Mouse (Mus musculus): ENCODE measurements around the gene Capn15. TPM values are rescaled to one million over a fixed set of nuclear protein-coding genes. Genes with fewer than 3 reads are reported as not detected.

Capn15 gene
- polyA plus RNA-seq, 1 experiment from 2014 or later = 21.1 TPM

DNA sequence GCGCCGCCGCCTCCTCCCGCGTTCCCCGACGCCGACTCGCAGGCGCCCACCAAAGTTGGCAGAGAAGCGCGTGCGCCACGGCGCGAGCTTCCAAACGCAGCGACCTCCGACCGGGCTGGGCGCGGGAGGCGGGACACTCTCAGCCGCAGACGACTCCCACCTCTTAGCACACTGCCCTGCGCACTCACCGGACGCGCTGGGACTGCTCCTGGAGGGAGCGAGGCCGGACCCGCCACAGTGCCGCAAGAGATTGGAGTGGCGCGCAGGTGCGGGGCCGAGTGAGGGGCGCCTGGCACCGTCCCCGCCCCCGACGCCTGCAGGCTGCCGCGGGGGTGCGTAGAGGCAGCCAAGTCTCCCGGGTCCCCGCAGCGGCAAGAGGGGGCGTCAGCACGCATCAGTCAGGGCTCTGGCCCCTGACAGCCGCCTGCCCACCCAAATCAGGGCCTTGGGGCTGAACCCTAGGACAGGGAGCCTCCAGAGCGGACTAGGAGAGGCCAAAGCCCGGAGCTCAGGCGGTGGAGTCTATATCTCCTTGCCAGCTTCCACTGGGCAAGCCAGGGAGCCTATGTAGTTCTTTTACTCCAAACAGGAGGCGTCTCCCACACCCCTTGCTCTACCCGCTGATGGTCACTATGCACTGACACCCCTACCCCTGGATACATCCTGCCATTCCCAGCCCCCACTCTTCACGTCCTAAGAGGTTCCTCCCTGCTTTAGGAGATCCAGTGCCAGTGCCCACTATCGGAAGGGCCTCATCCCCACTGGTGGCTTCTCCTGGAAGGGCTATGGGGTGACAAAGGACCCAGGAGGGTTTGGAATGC is 33.6 kb downstream of the Capn15 start, which contains the start of gene A930017K11Rik:
Gene A930017K11Rik, minus strand, starts transcription at position 763 of the 821 bp plus-strand sequence.
- peak within 1 kb of the TSS; percentile 82 for H3K4me2 ChIP-seq (ENCODE audit: low read depth, low read length)
- ATAC-seq (ENCODE audit: low read depth) = peak; percentile 65; the same call in 1 of the 2 replicates
- H3K36me3 ChIP-seq (ENCODE audit: control insufficient read depth, insufficient read depth, low read length) = no peaks in the 10 kb centered on the region
- H3K4me3 ChIP-seq (ENCODE audit: low read length) = peak within 1 kb of the TSS; percentile 49
- no peaks in the 10 kb centered on the region for H3K9me3 ChIP-seq (ENCODE audit: control insufficient read depth, low read length)
- H3K4me1 ChIP-seq (replicated peaks; ENCODE audit: control insufficient read depth, insufficient read depth, low read length) = peaks cover 13% of the 10 kb centered on the region
- 1% methylated on average over 55 of the region's 58 CpGs for WGBS
- H3K9ac ChIP-seq (ENCODE audit: low read length) = peak within 1 kb of the TSS; percentile 60
- H3K27me3 ChIP-seq (ENCODE audit: control insufficient read depth, insufficient read depth, low read depth, low read length) = peaks cover 44% of the 10 kb centered on the region
- no peak within 1 kb of the TSS for H3K27ac ChIP-seq (ENCODE audit: low read length)

DNA sequence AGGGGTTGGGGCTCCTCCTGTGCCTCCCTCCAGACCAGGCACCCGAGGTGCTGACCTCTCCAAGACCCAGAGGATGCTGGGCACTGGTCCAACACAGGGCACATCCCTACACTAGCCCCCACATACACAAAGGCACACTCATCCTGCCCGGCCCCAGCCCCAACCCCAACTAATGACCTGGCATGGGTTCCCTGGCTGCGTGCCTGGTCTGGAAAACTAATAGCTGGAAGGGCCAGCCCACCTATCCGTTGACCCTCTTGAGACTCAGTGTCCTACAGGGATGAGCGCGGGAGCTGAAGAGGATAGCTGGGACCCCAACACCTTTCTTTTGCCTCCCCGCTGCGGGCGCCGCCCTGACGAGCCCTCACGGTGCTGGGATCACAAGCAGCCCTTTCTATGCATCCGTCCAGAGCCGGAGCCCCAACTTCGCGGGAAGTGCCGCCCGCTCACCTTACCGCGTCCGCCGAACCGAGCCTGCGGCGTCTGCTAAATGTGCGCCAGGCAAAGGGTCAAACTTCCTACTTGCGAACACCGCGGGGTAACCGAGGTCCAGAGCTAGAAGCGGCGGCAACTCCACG is 34.3 kb downstream of the Capn15 start:
- peak overlapping the region; percentile 6; the same call in 1 of the 2 replicates for H3K9ac ChIP-seq (ENCODE audit: low read length)
- peak overlapping the region; percentile 82 for H3K4me2 ChIP-seq (ENCODE audit: low read depth, low read length)
- H3K36me3 ChIP-seq (ENCODE audit: control insufficient read depth, insufficient read depth, low read length) = no peaks in the 10 kb centered on the region
- H3K4me3 ChIP-seq (ENCODE audit: low read length) = peak overlapping the region; percentile 49
- H3K27me3 ChIP-seq (ENCODE audit: control insufficient read depth, insufficient read depth, low read depth, low read length) = peaks cover 44% of the 10 kb centered on the region
- H3K9me3 ChIP-seq (ENCODE audit: control insufficient read depth, low read length) = no peaks in the 10 kb centered on the region
- ATAC-seq (ENCODE audit: low read depth) = peak; percentile 39; the same call in 1 of the 2 replicates
- under 1% methylated on average over 33 of the region's 33 CpGs for WGBS
- peaks cover 13% of the 10 kb centered on the region for H3K4me1 ChIP-seq (replicated peaks; ENCODE audit: control insufficient read depth, insufficient read depth, low read length)
- no peak overlapping the region for H3K27ac ChIP-seq (ENCODE audit: low read length)

DNA sequence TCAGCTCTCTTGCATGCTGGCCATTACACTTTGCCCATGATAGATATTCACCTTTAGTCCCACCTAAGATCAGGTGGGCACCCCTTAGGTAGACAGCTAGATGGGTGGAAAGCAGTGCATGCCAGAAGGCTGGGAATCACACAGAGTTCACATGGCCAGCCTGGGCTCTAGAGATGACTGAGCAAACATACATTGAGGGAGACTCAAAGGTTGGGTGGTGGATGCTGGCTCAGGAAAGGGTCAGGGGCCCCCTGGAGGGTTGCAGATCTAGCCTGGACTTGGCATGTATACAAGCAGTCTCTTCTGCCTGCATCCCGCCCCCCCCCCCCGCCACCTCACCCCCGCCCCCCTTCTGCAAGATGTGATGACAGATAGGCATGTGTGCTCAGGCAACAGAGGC is 34.9 kb downstream of the Capn15 start:
- peaks cover 44% of the 10 kb centered on the region for H3K27me3 ChIP-seq (ENCODE audit: control insufficient read depth, insufficient read depth, low read depth, low read length)
- H3K9ac ChIP-seq (ENCODE audit: low read length) = no peak overlapping the region
- H3K4me2 ChIP-seq (ENCODE audit: low read depth, low read length) = no peak overlapping the region
- no peak overlapping the region for H3K4me3 ChIP-seq (ENCODE audit: low read length)
- H3K27ac ChIP-seq (ENCODE audit: low read length) = no peak overlapping the region
- WGBS = 0% methylated on average over 1 of the region's 3 CpGs
- no peaks in the 10 kb centered on the region for H3K9me3 ChIP-seq (ENCODE audit: control insufficient read depth, low read length)
- ATAC-seq (ENCODE audit: low read depth) = no peak
- H3K36me3 ChIP-seq (ENCODE audit: control insufficient read depth, insufficient read depth, low read length) = no peaks in the 10 kb centered on the region
- H3K4me1 ChIP-seq (replicated peaks; ENCODE audit: control insufficient read depth, insufficient read depth, low read length) = peaks cover 13% of the 10 kb centered on the region

DNA sequence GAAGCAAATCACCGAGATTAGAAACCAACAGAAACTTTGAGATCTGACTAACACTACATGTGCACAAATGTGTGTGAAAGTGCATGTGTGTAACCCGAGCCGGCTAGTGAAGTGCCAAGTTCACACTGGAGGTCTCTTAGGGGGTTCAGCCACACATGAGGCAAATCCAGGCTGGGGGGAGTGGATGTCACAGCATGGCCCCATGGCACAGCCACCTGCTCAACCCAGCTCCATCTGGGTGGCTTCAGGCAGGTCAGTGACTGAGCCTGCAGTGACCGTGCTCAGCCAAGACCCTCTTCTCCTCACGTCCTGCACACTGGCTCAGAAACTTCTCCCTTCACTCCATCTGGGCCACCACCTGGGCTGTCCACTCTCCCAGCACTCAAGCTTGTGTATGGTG is 35.6 kb downstream of the Capn15 start:
- no peaks in the 10 kb centered on the region for H3K9me3 ChIP-seq (ENCODE audit: control insufficient read depth, low read length)
- H3K4me1 ChIP-seq (replicated peaks; ENCODE audit: control insufficient read depth, insufficient read depth, low read length) = peaks cover 13% of the 10 kb centered on the region
- WGBS = 57% methylated on average over 5 of the region's 5 CpGs
- peaks cover 44% of the 10 kb centered on the region for H3K27me3 ChIP-seq (ENCODE audit: control insufficient read depth, insufficient read depth, low read depth, low read length)
- no peak overlapping the region for H3K4me3 ChIP-seq (ENCODE audit: low read length)
- H3K27ac ChIP-seq (ENCODE audit: low read length) = no peak overlapping the region
- no peak overlapping the region for H3K4me2 ChIP-seq (ENCODE audit: low read depth, low read length)
- H3K9ac ChIP-seq (ENCODE audit: low read length) = no peak overlapping the region
- no peak for ATAC-seq (ENCODE audit: low read depth)
- H3K36me3 ChIP-seq (ENCODE audit: control insufficient read depth, insufficient read depth, low read length) = no peaks in the 10 kb centered on the region

GRCm38 (mm10) chr17:25948051-25948450 is 37.5 kb downstream of the Capn15 start:
- Histone ChIP-seq H3K4me2 (ENCODE audit: low read depth, low read length) (no peak overlapping the region), H3K36me3 (ENCODE audit: control insufficient read depth, insufficient read depth, low read length) (no peaks in the 10 kb centered on the region), H3K9ac (ENCODE audit: low read length) (no peak overlapping the region), H3K27me3 (ENCODE audit: control insufficient read depth, insufficient read depth, low read depth, low read length) (peaks cover 34% of the 10 kb centered on the region), H3K4me1 (replicated peaks; ENCODE audit: control insufficient read depth, insufficient read depth, low read length) (peaks cover 13% of the 10 kb centered on the region), H3K4me3 (ENCODE audit: low read length) (no peak overlapping the region), H3K27ac (ENCODE audit: low read length) (no peak overlapping the region), H3K9me3 (ENCODE audit: control insufficient read depth, low read length) (no peaks in the 10 kb centered on the region)
- 74% methylated on average over 8 of the region's 8 CpGs for WGBS
- no peak for ATAC-seq (ENCODE audit: low read depth)

DNA sequence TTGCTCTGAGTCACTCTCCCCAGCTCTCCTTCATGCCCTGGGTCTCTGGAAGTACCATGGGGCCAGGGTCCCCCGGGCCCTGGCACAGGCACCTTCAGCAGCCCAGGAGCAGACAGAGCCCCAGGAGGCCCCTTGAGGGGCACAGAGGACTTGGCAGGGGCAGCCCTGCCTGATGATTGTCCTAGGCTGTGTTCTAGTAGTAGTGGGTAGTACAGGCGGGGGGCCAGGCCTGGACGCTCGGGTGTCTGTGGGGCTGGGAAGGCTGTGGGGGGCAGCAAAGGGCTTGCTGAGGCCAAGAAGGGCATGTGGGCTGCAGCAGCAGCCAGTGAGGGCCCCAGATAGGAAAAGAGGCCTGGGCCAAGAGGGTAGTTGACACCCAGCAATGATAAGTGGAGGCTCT is 38.0 kb downstream of the Capn15 start:
- no peak overlapping the region for H3K4me2 ChIP-seq (ENCODE audit: low read depth, low read length)
- WGBS = 80% methylated on average over 4 of the region's 4 CpGs
- peaks cover 29% of the 10 kb centered on the region for H3K27me3 ChIP-seq (ENCODE audit: control insufficient read depth, insufficient read depth, low read depth, low read length)
- no peak for ATAC-seq (ENCODE audit: low read depth)
- no peak overlapping the region for H3K9ac ChIP-seq (ENCODE audit: low read length)
- no peaks in the 10 kb centered on the region for H3K9me3 ChIP-seq (ENCODE audit: control insufficient read depth, low read length)
- no peak overlapping the region for H3K4me3 ChIP-seq (ENCODE audit: low read length)
- no peak overlapping the region for H3K27ac ChIP-seq (ENCODE audit: low read length)
- H3K36me3 ChIP-seq (ENCODE audit: control insufficient read depth, insufficient read depth, low read length) = no peaks in the 10 kb centered on the region
- peaks cover 13% of the 10 kb centered on the region for H3K4me1 ChIP-seq (replicated peaks; ENCODE audit: control insufficient read depth, insufficient read depth, low read length)

GRCm38 (mm10) chr17:25946891-25947290 is 38.7 kb downstream of the Capn15 start:
- Histone ChIP-seq H3K4me3 (ENCODE audit: low read length) (no peak overlapping the region), H3K9me3 (ENCODE audit: control insufficient read depth, low read length) (no peaks in the 10 kb centered on the region), H3K4me2 (ENCODE audit: low read depth, low read length) (no peak overlapping the region), H3K36me3 (ENCODE audit: control insufficient read depth, insufficient read depth, low read length) (no peaks in the 10 kb centered on the region), H3K27ac (ENCODE audit: low read length) (no peak overlapping the region), H3K27me3 (ENCODE audit: control insufficient read depth, insufficient read depth, low read depth, low read length) (peaks cover 23% of the 10 kb centered on the region), H3K9ac (ENCODE audit: low read length) (no peak overlapping the region), H3K4me1 (replicated peaks; ENCODE audit: control insufficient read depth, insufficient read depth, low read length) (peaks cover 9% of the 10 kb centered on the region)
- no peak for ATAC-seq (ENCODE audit: low read depth)
- 80% methylated on average over 8 of the region's 8 CpGs for WGBS

GRCm38 (mm10) chr17:25946349-25946748 is 39.2 kb downstream of the Capn15 start:
- WGBS = 67% methylated on average over 7 of the region's 7 CpGs
- Histone ChIP-seq H3K36me3 (ENCODE audit: control insufficient read depth, insufficient read depth, low read length) (no peaks in the 10 kb centered on the region), H3K27me3 (ENCODE audit: control insufficient read depth, insufficient read depth, low read depth, low read length) (peaks cover 17% of the 10 kb centered on the region), H3K27ac (ENCODE audit: low read length) (no peak overlapping the region), H3K9ac (ENCODE audit: low read length) (no peak overlapping the region), H3K9me3 (ENCODE audit: control insufficient read depth, low read length) (no peaks in the 10 kb centered on the region), H3K4me1 (replicated peaks; ENCODE audit: control insufficient read depth, insufficient read depth, low read length) (peaks cover 5% of the 10 kb centered on the region), H3K4me2 (ENCODE audit: low read depth, low read length) (no peak overlapping the region), H3K4me3 (ENCODE audit: low read length) (no peak overlapping the region)
- no peak for ATAC-seq (ENCODE audit: low read depth)

- ATAC-seq (ENCODE audit: low read depth) = no peak
- 68% methylated on average over 9 of the region's 9 CpGs for WGBS
- no peak overlapping the region for H3K4me2 ChIP-seq (ENCODE audit: low read depth, low read length)
These were observed 40.0 kb downstream of the Capn15 start for GRCm38 (mm10) chr17:25945517-25946155.

More at GRCm38 (mm10) chr17:25945517-25946155, 40.0 kb downstream of the Capn15 start:
- peaks cover 10% of the 10 kb centered on the region for H3K27me3 ChIP-seq (ENCODE audit: control insufficient read depth, insufficient read depth, low read depth, low read length)
- H3K9ac ChIP-seq (ENCODE audit: low read length) = no peak overlapping the region
- H3K4me3 ChIP-seq (ENCODE audit: low read length) = no peak overlapping the region
- H3K4me1 ChIP-seq (replicated peaks; ENCODE audit: control insufficient read depth, insufficient read depth, low read length) = peaks cover 6% of the 10 kb centered on the region
- no peaks in the 10 kb centered on the region for H3K9me3 ChIP-seq (ENCODE audit: control insufficient read depth, low read length)
- no peaks in the 10 kb centered on the region for H3K36me3 ChIP-seq (ENCODE audit: control insufficient read depth, insufficient read depth, low read length)
- H3K27ac ChIP-seq (ENCODE audit: low read length) = no peak overlapping the region
